Mouse (Mus musculus) ES-Bruce4 (cell line): ENCODE measurements around the gene Cfap54.

Experiments
- CTCF ChIP-seq: IDR thresholded peaks from one replicate; pipeline ENCODE4 v1.8.1; 2011; ENCODE audit warnings: low read depth, low read length
- EP300 ChIP-seq: IDR thresholded peaks from 2 replicates; pipeline ENCODE4 v1.6.1; 2011; ENCODE audit warnings: low read depth, low read length; ENCODE audit not compliant: insufficient read depth

DNA sequence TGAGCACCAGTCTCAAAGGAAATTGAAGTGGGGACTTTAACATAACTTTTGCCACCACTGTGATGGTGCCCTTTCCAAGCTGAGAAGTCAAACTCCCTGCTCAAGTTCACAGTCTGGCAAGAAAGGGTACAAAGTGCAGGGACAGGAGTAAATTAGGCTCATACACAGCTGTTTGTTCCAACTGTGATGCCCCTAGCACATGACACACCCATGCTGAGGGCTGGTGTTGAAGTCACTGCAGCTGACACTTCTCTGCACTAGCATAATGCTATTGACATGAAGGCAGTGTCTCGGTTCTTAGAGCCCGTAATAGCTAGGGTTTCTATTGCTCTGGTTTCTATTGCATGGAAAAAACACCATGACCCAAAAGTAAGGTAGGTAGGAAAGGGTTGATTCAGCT lies 47.1 kb upstream of the Cfap54 start:
- no peak for TF ChIP-seq CTCF
- no peak for TF ChIP-seq EP300
